Mouse (Mus musculus): ENCODE measurements at regions not wholly inside any gene's neighbourhood (a gene's known extent, or its start where the extent isn't known, plus 50 kb on each side); places are given as distances from the start of the nearest gene placed in this dataset.

GRCm38 (mm10) chr5:148616426-148616825 lies 63.8 kb upstream of the Ubl3 start:
- DNase-seq (ENCODE audit: low read depth, low spot score), result no peak

DNA sequence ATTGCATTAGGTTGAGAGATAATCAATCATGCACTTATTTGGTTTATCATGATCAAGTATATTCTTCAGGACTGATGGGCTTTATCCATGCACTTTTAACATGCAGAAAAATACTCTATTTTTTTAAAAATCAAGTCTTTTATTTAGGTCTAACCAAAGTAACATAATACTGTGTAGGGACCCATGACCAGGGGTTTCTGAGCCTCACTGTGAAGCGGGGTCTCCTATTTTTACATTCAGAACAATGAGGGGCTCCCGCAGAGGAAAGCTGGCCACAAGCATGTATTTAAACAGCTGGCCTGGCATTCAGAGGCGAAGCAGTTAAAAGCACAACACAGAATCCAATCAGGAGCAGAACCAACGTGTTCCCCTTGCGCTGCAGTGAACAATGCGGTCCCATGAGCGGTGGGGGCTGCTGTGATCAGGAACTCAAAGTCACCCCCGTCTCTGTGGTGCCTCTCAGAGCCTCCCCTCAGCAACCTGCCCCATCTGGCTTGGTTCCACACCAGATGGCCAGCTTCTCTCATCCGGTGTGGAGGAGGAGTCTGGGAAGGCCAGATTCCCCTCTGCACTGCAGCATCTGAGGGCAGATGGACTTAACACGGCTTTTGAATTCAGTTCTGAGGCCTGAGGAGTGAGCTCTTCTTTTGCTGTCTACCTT lies 63.2 kb upstream of the Ubl3 start:
- no peak for DNase-seq (ENCODE audit: low read depth, low spot score)

DNA sequence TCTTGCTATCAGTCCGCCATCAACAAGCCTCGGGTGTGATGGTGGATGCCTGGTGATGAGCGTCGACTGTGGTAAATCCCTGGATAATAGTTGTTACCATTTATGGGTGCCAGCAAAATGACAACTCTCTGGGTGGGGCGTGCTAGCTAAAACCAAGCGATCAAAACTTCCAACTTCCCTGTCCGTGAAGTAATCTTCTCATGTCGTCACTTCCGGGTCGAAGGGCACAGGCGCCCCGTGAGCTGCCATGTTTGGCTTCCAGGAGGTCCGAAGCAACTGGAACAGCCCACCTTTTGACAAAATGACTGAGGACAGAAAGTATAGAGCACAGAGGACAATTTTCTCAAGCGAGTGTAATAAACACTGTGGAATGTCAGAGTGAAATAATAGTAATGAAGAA lies 62.5 kb upstream of the Ubl3 start:
- no peak for DNase-seq (ENCODE audit: low read depth, low spot score)

- no peak for DNase-seq (ENCODE audit: low read depth, low spot score)
Measured at GRCm38 (mm10) chr5:148611323-148611722, 58.7 kb upstream of the Ubl3 start.

- no peak for DNase-seq (ENCODE audit: low read depth, low spot score)
Measured at GRCm38 (mm10) chr5:148609506-148609880, 56.9 kb upstream of the Ubl3 start.

DNA sequence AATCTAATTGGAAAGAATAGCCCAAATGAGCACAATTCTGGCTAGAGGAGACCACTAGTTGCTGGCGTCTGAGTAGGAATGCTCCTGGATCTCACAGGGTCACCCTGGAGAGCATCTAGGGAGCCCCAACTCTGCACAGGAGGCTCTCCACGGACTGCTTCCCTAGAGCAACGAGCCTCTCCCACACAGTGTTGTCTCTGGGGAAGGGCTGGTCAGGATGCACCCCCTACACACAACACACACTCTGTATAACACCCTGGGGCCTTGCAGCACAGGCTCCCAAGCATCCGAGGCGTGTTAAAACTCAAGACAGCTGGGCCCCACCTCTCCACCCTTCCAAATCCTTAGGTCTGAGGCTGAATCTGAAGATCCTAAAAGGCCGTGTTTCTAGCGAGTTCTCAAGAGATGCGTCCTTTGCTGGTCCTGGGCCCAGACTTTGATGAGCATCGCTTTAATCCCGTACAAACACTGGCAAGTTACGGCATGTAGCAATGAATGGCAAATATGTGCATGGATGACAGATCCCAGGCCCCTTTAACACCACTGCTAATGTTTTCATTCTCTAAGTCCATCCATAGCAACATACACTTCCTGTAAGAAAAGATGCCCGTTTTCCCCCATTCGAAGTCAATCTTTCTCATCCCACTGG lies 56.4 kb upstream of the Ubl3 start:
- no peak for DNase-seq (ENCODE audit: low read depth, low spot score)

- no peak for DNase-seq (ENCODE audit: low read depth, low spot score)
Measured at GRCm38 (mm10) chr5:148608178-148608577, 55.6 kb upstream of the Ubl3 start.

DNA sequence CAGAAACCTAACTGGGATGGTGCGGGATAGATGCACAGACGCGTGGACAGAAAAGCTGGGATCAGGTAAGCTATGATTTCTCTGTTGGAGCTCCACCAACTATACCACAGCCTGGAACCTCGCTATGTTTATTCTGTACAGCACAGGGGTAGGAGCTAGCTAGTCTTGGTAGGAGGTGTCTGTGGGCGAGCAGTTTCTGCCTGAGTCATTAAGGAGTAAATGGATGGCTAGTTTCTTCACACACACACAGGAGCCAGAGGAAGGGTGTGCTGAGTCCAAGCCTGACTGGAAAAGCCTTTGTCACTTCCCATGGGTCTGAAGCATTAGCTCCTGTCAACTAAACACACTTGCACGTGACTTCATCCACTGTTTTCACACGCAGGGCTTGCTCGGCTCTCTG lies 53.1 kb upstream of the Ubl3 start:
- DNase-seq (ENCODE audit: low read depth, low spot score), result no peak

All from CD4-positive helper T cell, adult 2 months (primary cell).